Mouse (Mus musculus): ENCODE results near the gene Cep95.

- no peak for TF ChIP-seq POLR2A (IDR thresholded peaks at IDR 0.05; ENCODE audit: insufficient read depth, low read depth, low read length)
- no peak for TF ChIP-seq CTCF (IDR thresholded peaks at IDR 0.05)
- TF ChIP-seq EP300 (IDR thresholded peaks at IDR 0.05; ENCODE audit: insufficient read depth, low read depth, low read length): no peak
Measured at GRCm38 (mm10) chr11:106784476-106784875, 4.6 kb upstream of the Cep95 start.
